Mouse (Mus musculus) right cerebral cortex, postnatal 25 days (tissue): ENCODE results near the gene Ap4b1.
A peak's percentile ranks its signal among the peaks of the same experiment; 100 is the strongest.
"Not testable (repeated sequence)": the region's sequence is repeated elsewhere in the genome, so short reads cannot be mapped to it uniquely, and the experiment has no call there.

Experiments used
- DNase-seq: peaks from one replicate; pipeline ENCODE4 v3.0.0; 2022

The Ap4b1 gene

GRCm38 (mm10) chr3:103808891-103809798 lies at the start of gene Ap4b1, which contains the start of the genes Dclre1b and Gm43064:
TSS of gene Ap4b1 (plus strand) at chr3:103809520.
TSS of gene Dclre1b (minus strand) at chr3:103809444.
TSS of gene Gm43064 (plus strand) at chr3:103809573.
- DNase-seq: peak; percentile 88

- DNase-seq: no peak
These were observed 42.5 kb upstream of the Ap4b1 start for GRCm38 (mm10) chr3:103766789-103767188.

GRCm38 (mm10) chr3:103771531-103772130 lies 37.7 kb upstream of the Ap4b1 start:
- DNase-seq: no peak

- no peak for DNase-seq
These were observed 36.5 kb upstream of the Ap4b1 start for GRCm38 (mm10) chr3:103772846-103773245.

GRCm38 (mm10) chr3:103773508-103773907 lies 35.8 kb upstream of the Ap4b1 start:
- no peak for DNase-seq

GRCm38 (mm10) chr3:103774009-103774408 lies 35.3 kb upstream of the Ap4b1 start:
- DNase-seq: no peak

GRCm38 (mm10) chr3:103777940-103778339 lies 31.4 kb upstream of the Ap4b1 start:
- peak; percentile 20 for DNase-seq

- DNase-seq: no peak
These were observed 30.7 kb upstream of the Ap4b1 start for GRCm38 (mm10) chr3:103778660-103779059.

GRCm38 (mm10) chr3:103779183-103779582 lies 30.1 kb upstream of the Ap4b1 start:
- DNase-seq: no peak

GRCm38 (mm10) chr3:103780271-103780670 lies 29.0 kb upstream of the Ap4b1 start:
- DNase-seq: no peak

GRCm38 (mm10) chr3:103780777-103781176 lies 28.5 kb upstream of the Ap4b1 start:
- DNase-seq: no peak

- DNase-seq: no peak
These were observed 26.3 kb upstream of the Ap4b1 start for GRCm38 (mm10) chr3:103782844-103783609.

- DNase-seq: no peak
These were observed 22.1 kb upstream of the Ap4b1 start for GRCm38 (mm10) chr3:103787225-103787624.

- no peak for DNase-seq
These were observed 20.2 kb upstream of the Ap4b1 start for GRCm38 (mm10) chr3:103789096-103789495.

- peak; percentile 22 for DNase-seq
These were observed 19.4 kb upstream of the Ap4b1 start for GRCm38 (mm10) chr3:103789891-103790345.

GRCm38 (mm10) chr3:103790346-103791145 lies 18.8 kb upstream of the Ap4b1 start:
- no peak for DNase-seq

- DNase-seq: peak; percentile 95
These were observed 17.9 kb upstream of the Ap4b1 start, which contains the start of gene Hipk1 for GRCm38 (mm10) chr3:103791230-103792110. TSS of gene Hipk1 (minus strand) at chr3:103791563.

GRCm38 (mm10) chr3:103792111-103792406 lies 17.3 kb upstream of the Ap4b1 start:
- not testable (repeated sequence) for DNase-seq

- no peak for DNase-seq
These were observed 16.8 kb upstream of the Ap4b1 start for GRCm38 (mm10) chr3:103792566-103792965.

- DNase-seq: no peak
These were observed 12.9 kb upstream of the Ap4b1 start for GRCm38 (mm10) chr3:103796389-103796788.

- no peak for DNase-seq
These were observed 9.8 kb upstream of the Ap4b1 start for GRCm38 (mm10) chr3:103799507-103799906.
